Mouse (Mus musculus): Measurements from ENCODE around the gene Auts2. TPM values are rescaled to one million over a fixed set of nuclear protein-coding genes. Genes with fewer than 3 reads are reported as not detected.

Auts2 gene
- polyA plus RNA-seq, 1 experiment: 9.6 TPM

- no peak for DNase-seq
- H3K4me3 ChIP-seq (replicated peaks; ENCODE audit: extremely low read depth, low read depth, low read length): no peak overlapping the region
- WGBS: 87% methylated on average over 3 of the region's 3 CpGs
- TF ChIP-seq POLR2A (IDR thresholded peaks at IDR 0.05; ENCODE audit: borderline replicate concordance, extremely low read depth, low read depth, low read length) (no peak), CTCF (IDR thresholded peaks at IDR 0.05; ENCODE audit: insufficient read depth, low read length) (no peak)
- peaks cover 3% of the 10 kb centered on the region; the same call in 1 of the 2 replicates for H3K4me1 ChIP-seq (ENCODE audit: control insufficient read depth, insufficient read depth, low read length)
These were observed 1023.6 kb downstream of the Auts2 start for GRCm38 (mm10) chr5:131519560-131519959.

- TF ChIP-seq CTCF (IDR thresholded peaks at IDR 0.05; ENCODE audit: insufficient read depth, low read length) (no peak), POLR2A (IDR thresholded peaks at IDR 0.05; ENCODE audit: borderline replicate concordance, extremely low read depth, low read depth, low read length) (no peak)
- no peak for DNase-seq
- Histone ChIP-seq H3K4me3 (replicated peaks; ENCODE audit: extremely low read depth, low read depth, low read length) (no peak overlapping the region), H3K4me1 (ENCODE audit: control insufficient read depth, insufficient read depth, low read length) (peaks cover 3% of the 10 kb centered on the region; the same call in 1 of the 2 replicates)
- 45% methylated on average over 4 of the region's 4 CpGs for WGBS
These were observed 1025.5 kb downstream of the Auts2 start for GRCm38 (mm10) chr5:131517677-131518076.

- Histone ChIP-seq H3K4me3 (replicated peaks; ENCODE audit: extremely low read depth, low read depth, low read length) (no peak overlapping the region), H3K4me1 (ENCODE audit: control insufficient read depth, insufficient read depth, low read length) (peaks cover 3% of the 10 kb centered on the region; the same call in 1 of the 2 replicates)
- peak; percentile 32 for DNase-seq
- TF ChIP-seq POLR2A (IDR thresholded peaks at IDR 0.05; ENCODE audit: borderline replicate concordance, extremely low read depth, low read depth, low read length) (no peak), CTCF (IDR thresholded peaks at IDR 0.05; ENCODE audit: insufficient read depth, low read length) (no peak)
- WGBS: 13% methylated on average over 14 of the region's 14 CpGs
These were observed 1027.3 kb downstream of the Auts2 start for GRCm38 (mm10) chr5:131515707-131516407.

GRCm38 (mm10) chr5:131513753-131514152 lies 1029.4 kb downstream of the Auts2 start:
- H3K4me1 ChIP-seq (ENCODE audit: control insufficient read depth, insufficient read depth, low read length): peaks cover 3% of the 10 kb centered on the region; the same call in 1 of the 2 replicates
- 88% methylated on average over 3 of the region's 3 CpGs for WGBS
- no peak overlapping the region for H3K4me3 ChIP-seq (replicated peaks; ENCODE audit: extremely low read depth, low read depth, low read length)
- TF ChIP-seq CTCF (IDR thresholded peaks at IDR 0.05; ENCODE audit: insufficient read depth, low read length) (no peak), POLR2A (IDR thresholded peaks at IDR 0.05; ENCODE audit: borderline replicate concordance, extremely low read depth, low read depth, low read length) (no peak)
- no peak for DNase-seq

GRCm38 (mm10) chr5:131512617-131513016 lies 1030.5 kb downstream of the Auts2 start:
- no peak for TF ChIP-seq CTCF (IDR thresholded peaks at IDR 0.05; ENCODE audit: insufficient read depth, low read length)
- H3K4me3 ChIP-seq (replicated peaks; ENCODE audit: extremely low read depth, low read depth, low read length): no peak overlapping the region
- peaks cover 3% of the 10 kb centered on the region; the same call in 1 of the 2 replicates for H3K4me1 ChIP-seq (ENCODE audit: control insufficient read depth, insufficient read depth, low read length)
- 81% methylated on average over 10 of the region's 10 CpGs for WGBS
- no peak for DNase-seq

GRCm38 (mm10) chr5:131510659-131511058 lies 1032.5 kb downstream of the Auts2 start:
- H3K4me1 ChIP-seq (ENCODE audit: control insufficient read depth, insufficient read depth, low read length): no peaks in the 10 kb centered on the region
- no peak overlapping the region for H3K4me3 ChIP-seq (replicated peaks; ENCODE audit: extremely low read depth, low read depth, low read length)
- WGBS: 40% methylated on average over 5 of the region's 5 CpGs
- TF ChIP-seq POLR2A (IDR thresholded peaks at IDR 0.05; ENCODE audit: borderline replicate concordance, extremely low read depth, low read depth, low read length): no peak
- no peak for TF ChIP-seq CTCF (IDR thresholded peaks at IDR 0.05; ENCODE audit: insufficient read depth, low read length)
- no peak for DNase-seq

- TF ChIP-seq CTCF (IDR thresholded peaks at IDR 0.05; ENCODE audit: insufficient read depth, low read length): no peak
- TF ChIP-seq POLR2A (IDR thresholded peaks at IDR 0.05; ENCODE audit: borderline replicate concordance, extremely low read depth, low read depth, low read length): no peak
- Histone ChIP-seq H3K4me3 (replicated peaks; ENCODE audit: extremely low read depth, low read depth, low read length) (no peak overlapping the region), H3K4me1 (ENCODE audit: control insufficient read depth, insufficient read depth, low read length) (no peaks in the 10 kb centered on the region)
- no peak for DNase-seq
- 84% methylated on average over 4 of the region's 4 CpGs for WGBS
These were observed 1033.8 kb downstream of the Auts2 start for GRCm38 (mm10) chr5:131509315-131509714.

GRCm38 (mm10) chr5:131498865-131499264 lies 1044.3 kb downstream of the Auts2 start:
- no peak for DNase-seq
- no peak for TF ChIP-seq POLR2A (IDR thresholded peaks at IDR 0.05; ENCODE audit: borderline replicate concordance, extremely low read depth, low read depth, low read length)
- TF ChIP-seq CTCF (IDR thresholded peaks at IDR 0.05; ENCODE audit: insufficient read depth, low read length): no peak
- Histone ChIP-seq H3K4me1 (ENCODE audit: control insufficient read depth, insufficient read depth, low read length) (no peaks in the 10 kb centered on the region), H3K4me3 (replicated peaks; ENCODE audit: extremely low read depth, low read depth, low read length) (no peak overlapping the region)
- WGBS: 85% methylated on average over 4 of the region's 4 CpGs

GRCm38 (mm10) chr5:131496517-131497216 lies 1046.5 kb downstream of the Auts2 start:
- DNase-seq: no peak
- 93% methylated on average over 10 of the region's 10 CpGs for WGBS
- H3K4me3 ChIP-seq (replicated peaks; ENCODE audit: extremely low read depth, low read depth, low read length): no peak overlapping the region
- TF ChIP-seq POLR2A (IDR thresholded peaks at IDR 0.05; ENCODE audit: borderline replicate concordance, extremely low read depth, low read depth, low read length): no peak
- no peak for TF ChIP-seq CTCF (IDR thresholded peaks at IDR 0.05; ENCODE audit: insufficient read depth, low read length)
- H3K4me1 ChIP-seq (ENCODE audit: control insufficient read depth, insufficient read depth, low read length): no peaks in the 10 kb centered on the region

- WGBS: 85% methylated on average over 5 of the region's 5 CpGs
These were observed 1048.6 kb downstream of the Auts2 start for GRCm38 (mm10) chr5:131494564-131494963.

More at GRCm38 (mm10) chr5:131494564-131494963, 1048.6 kb downstream of the Auts2 start:
- no peak for TF ChIP-seq POLR2A (IDR thresholded peaks at IDR 0.05; ENCODE audit: borderline replicate concordance, extremely low read depth, low read depth, low read length)
- no peak for TF ChIP-seq CTCF (IDR thresholded peaks at IDR 0.05; ENCODE audit: insufficient read depth, low read length)
- no peaks in the 10 kb centered on the region for H3K4me1 ChIP-seq (ENCODE audit: control insufficient read depth, insufficient read depth, low read length)
- no peak for DNase-seq
- no peak overlapping the region for H3K4me3 ChIP-seq (replicated peaks; ENCODE audit: extremely low read depth, low read depth, low read length)

Data from lung, adult 2 months (tissue).